Mouse (Mus musculus) spleen, embryonic (tissue): ENCODE results near the gene Gpd1l.
"Not testable (repeated sequence)": the region's sequence is repeated elsewhere in the genome, so short reads cannot be mapped to it uniquely, and the experiment has no call there.

ENCODE experiments used
- CTCF ChIA-PET: fragments of 350-600 bp; sonication (Branson Sonifier 250); formaldehyde crosslinking; loops from one replicate; lab custom pipeline; 2022; lab: Charles Lee

The Gpd1l gene

GRCm38 (mm10) chr9:114933723-114934171 lies at the start of gene Gpd1l:
Gpd1l (minus strand) TSS chr9:114933987.
- CTCF ChIA-PET = interaction anchor here (0.8 kb wide), 1 partner anchor 189 kb away, joined by 3 read pairs; no protein-coding TSS in a partner anchor

GRCm38 (mm10) chr9:114982689-114983360 lies 49.0 kb upstream of the Gpd1l start, which contains the start of gene Rps27rt:
Rps27rt (minus strand) TSS chr9:114982739.
- CTCF ChIA-PET = interaction anchor here (0.6 kb wide), 1 partner anchor 15 kb away, joined by 3 read pairs; no protein-coding TSS in a partner anchor

GRCm38 (mm10) chr9:114979969-114980368 lies 46.2 kb upstream of the Gpd1l start:
- CTCF ChIA-PET = no interaction called here

- CTCF ChIA-PET = no interaction called here
These were observed 44.7 kb upstream of the Gpd1l start, which contains the start of gene Osbpl10 for GRCm38 (mm10) chr9:114978281-114979111. Osbpl10 (plus strand) TSS chr9:114978569.

GRCm38 (mm10) chr9:114977461-114978280 lies 43.9 kb upstream of the Gpd1l start:
- CTCF ChIA-PET = no interaction called here

GRCm38 (mm10) chr9:114966286-114966685 lies 32.5 kb upstream of the Gpd1l start:
- CTCF ChIA-PET = not testable (repeated sequence)

GRCm38 (mm10) chr9:114964093-114964492 lies 30.3 kb upstream of the Gpd1l start:
- CTCF ChIA-PET = no interaction called here

GRCm38 (mm10) chr9:114960844-114961243 lies 27.1 kb upstream of the Gpd1l start:
- CTCF ChIA-PET = no interaction called here

GRCm38 (mm10) chr9:114960043-114960789 lies 26.4 kb upstream of the Gpd1l start:
- CTCF ChIA-PET = no interaction called here

- CTCF ChIA-PET = interaction anchor here (1.1 kb wide), 1 partner anchor 162 kb away, joined by 3 read pairs; no protein-coding TSS in a partner anchor
These were observed 23.2 kb upstream of the Gpd1l start for GRCm38 (mm10) chr9:114956945-114957344.

- CTCF ChIA-PET = no interaction called here
These were observed 21.6 kb upstream of the Gpd1l start for GRCm38 (mm10) chr9:114955340-114955739.

- CTCF ChIA-PET = no interaction called here
These were observed 19.1 kb upstream of the Gpd1l start for GRCm38 (mm10) chr9:114952866-114953265.

- CTCF ChIA-PET = interaction anchor here (0.5 kb wide), 2 partner anchors 9 to 60 kb away, joined by 3 to 4 read pairs; no protein-coding TSS in a partner anchor
These were observed 14.6 kb upstream of the Gpd1l start for GRCm38 (mm10) chr9:114948395-114948794.

- CTCF ChIA-PET = no interaction called here
These were observed 11.8 kb upstream of the Gpd1l start for GRCm38 (mm10) chr9:114945576-114945975.

GRCm38 (mm10) chr9:114944642-114945041 lies 10.9 kb upstream of the Gpd1l start:
- CTCF ChIA-PET = no interaction called here

GRCm38 (mm10) chr9:114936687-114937086 lies 2.9 kb upstream of the Gpd1l start:
- CTCF ChIA-PET = interaction anchor here (0.5 kb wide), 1 partner anchor 12 kb away, joined by 7 read pairs; no protein-coding TSS in a partner anchor

GRCm38 (mm10) chr9:114935321-114935720 lies 1.5 kb upstream of the Gpd1l start:
- CTCF ChIA-PET = interaction anchor here (1.0 kb wide), 1 partner anchor 28 kb away, joined by 5 read pairs; no protein-coding TSS in a partner anchor

- CTCF ChIA-PET = interaction anchor here (0.8 kb wide), 1 partner anchor 189 kb away, joined by 3 read pairs; no protein-coding TSS in a partner anchor
These were observed 444 bp upstream of the Gpd1l start for GRCm38 (mm10) chr9:114934231-114934630.

GRCm38 (mm10) chr9:114933037-114933722 lies 607 bp downstream of the Gpd1l start:
- CTCF ChIA-PET = no interaction called here

GRCm38 (mm10) chr9:114932607-114933006 lies 1.2 kb downstream of the Gpd1l start:
- CTCF ChIA-PET = no interaction called here
